Mouse (Mus musculus) heart, adult 11 months (tissue): ENCODE measurements around the gene Rapgef4.

ENCODE experiments used
- DNase-seq: peaks from one replicate; pipeline ENCODE4 v3.0.0; 2022

Rapgef4 gene

GRCm38 (mm10) chr2:72287142-72287541 lies 306.1 kb downstream of the Rapgef4 start:
- peak; percentile 91 for DNase-seq

GRCm38 (mm10) chr2:72288932-72289534 lies 308.0 kb downstream of the Rapgef4 start:
- no peak for DNase-seq

GRCm38 (mm10) chr2:72291103-72291502 lies 310.1 kb downstream of the Rapgef4 start:
- DNase-seq: no peak

- DNase-seq: peak; percentile 83
Observed at GRCm38 (mm10) chr2:72292573-72292972, 311.5 kb downstream of the Rapgef4 start.

GRCm38 (mm10) chr2:72294994-72295393 lies 314.0 kb downstream of the Rapgef4 start:
- DNase-seq: peak; percentile 35

- DNase-seq: peak; percentile 77
Observed at GRCm38 (mm10) chr2:72296984-72297715, 316.1 kb downstream of the Rapgef4 start.

GRCm38 (mm10) chr2:72297716-72298082 lies 316.7 kb downstream of the Rapgef4 start:
- DNase-seq: peak; percentile 97

GRCm38 (mm10) chr2:72298406-72298805 lies 317.4 kb downstream of the Rapgef4 start:
- peak; percentile 98 for DNase-seq

- DNase-seq: peak; percentile 81
Observed at GRCm38 (mm10) chr2:72301194-72301916, 320.3 kb downstream of the Rapgef4 start.

- peak; percentile 78 for DNase-seq
Observed at GRCm38 (mm10) chr2:72305738-72306137, 324.7 kb downstream of the Rapgef4 start.
